Mouse (Mus musculus) kidney, embryonic 14.5 days (tissue): Measurements from ENCODE around the gene Apba2. TPM values are rescaled to one million over a fixed set of nuclear protein-coding genes. Genes with fewer than 3 reads are reported as not detected.

Experiments used
- ATAC-seq: fragments of 200-750 bp; cut with Nextera tagmentation; 2 replicates; pipeline ENCODE4 v1.8.0; 2017; ENCODE audit warnings: moderate number of reproducible peaks, mild to moderate bottlenecking, moderate TSS enrichment, moderate library complexity; ENCODE audit not compliant: low FRiP score, low TSS enrichment
- H3K27ac ChIP-seq: fragments of 300-500 bp; sonication (generic); 2 replicates; pipeline ENCODE4 v1.5.1; 2014; ENCODE audit warnings: low read depth, mild to moderate bottlenecking, low read length, moderate library complexity, mixed read lengths
- H3K27me3 ChIP-seq: fragments of 300-500 bp; sonication (generic); 2 replicates; pipeline ENCODE4 v1.6.1; 2014; ENCODE audit warnings: mild to moderate bottlenecking, low read length; ENCODE audit not compliant: control insufficient read depth, insufficient read depth
- H3K36me3 ChIP-seq: fragments of 300-500 bp; sonication (generic); 2 replicates; pipeline ENCODE4 v1.6.1; 2014; ENCODE audit warnings: low read length, mixed read lengths; ENCODE audit not compliant: control insufficient read depth, insufficient read depth
- H3K4me1 ChIP-seq: fragments of 300-500 bp; sonication (generic); 2 replicates; pipeline ENCODE4 v1.6.1; 2014; ENCODE audit warnings: low read length, mixed read lengths; ENCODE audit not compliant: control insufficient read depth, insufficient read depth
- H3K4me2 ChIP-seq: fragments of 300-500 bp; sonication (generic); replicated peaks from 2 replicates; pipeline ENCODE4 v1.6.1; 2014; ENCODE audit warnings: low read depth, mild to moderate bottlenecking, low read length
- H3K4me3 ChIP-seq: fragments of 300-500 bp; sonication (generic); 2 replicates; pipeline ENCODE4 v1.5.1; 2014; ENCODE audit warnings: mild to moderate bottlenecking, low read length
- H3K9ac ChIP-seq: fragments of 300-500 bp; sonication (generic); 2 replicates; pipeline ENCODE4 v1.6.1; 2014; ENCODE audit warnings: low read depth, mild to moderate bottlenecking, low read length, moderate library complexity
- H3K9me3 ChIP-seq: fragments of 300-500 bp; sonication (generic); 2 replicates; pipeline ENCODE4 v1.6.1; 2016; ENCODE audit warnings: low read length; ENCODE audit not compliant: control insufficient read depth
- WGBS: fragments of 180-500 bp; shearing (Covaris S2); extraction: QIAGEN DNeasy Blood & Tissue Kit; methylation state at CpG from one replicate; pipeline ENCODE4 v1.1.7; 2014; 5-methylcytosine and 5-hydroxymethylcytosine counted together
- polyA plus RNA-seq: library from polyadenylated mRNA; unstranded; fragments of >200 nt; fragmentation: Nextera tagmentation; extraction: Ambion mirVana; gene quantifications from 2 replicates; pipeline ENCODE4 v1.2.1, GENCODE M21; 2014

Apba2 gene
- polyA plus RNA-seq, 1 experiment from 2014 or later = 2.8 TPM

DNA sequence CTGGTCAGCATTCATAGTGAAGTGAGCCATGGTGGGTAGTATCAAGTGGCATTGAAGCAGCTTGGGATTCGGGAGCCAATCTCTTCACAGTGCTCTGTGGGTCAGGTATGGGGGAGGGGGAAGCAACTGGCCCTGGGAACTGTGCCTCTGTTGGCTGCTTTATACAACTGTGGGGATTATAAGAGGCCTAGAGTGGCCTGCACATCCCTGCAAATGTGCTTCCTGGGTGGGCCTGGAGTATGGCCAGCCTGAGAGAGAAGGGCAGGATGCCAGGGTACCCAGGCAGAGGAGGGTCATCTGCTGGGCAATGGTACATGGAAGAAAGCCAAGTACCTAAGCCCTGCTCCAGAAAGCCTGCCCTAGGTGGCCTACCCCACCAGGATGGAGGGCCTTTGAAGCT, 49.4 kb downstream of the Apba2 start:
- 0 out of 2 replicates have a peak, but pooled peaks have one; percentile 16 for ATAC-seq
- WGBS = 33% methylated on average over 1 of the region's 1 CpGs

GRCm38 (mm10) chr7:64552523-64553190, 51.2 kb downstream of the Apba2 start:
- Histone ChIP-seq H3K27ac (no peak overlapping the region), H3K27me3 (no peaks in the 10 kb centered on the region), H3K9ac (no peak overlapping the region), H3K4me3 (no peak overlapping the region), H3K4me1 (no peaks in the 10 kb centered on the region), H3K9me3 (no peaks in the 10 kb centered on the region), H3K36me3 (no peaks in the 10 kb centered on the region), H3K4me2 (no peak overlapping the region)
- WGBS = 77% methylated on average over 13 of the region's 16 CpGs
- peak; percentile 72; the same call in 1 of the 2 replicates for ATAC-seq

More for the DNA sequence above, 49.4 kb downstream of the Apba2 start:
- no peak overlapping the region for H3K9ac ChIP-seq
- no peaks in the 10 kb centered on the region for H3K4me1 ChIP-seq
- no peaks in the 10 kb centered on the region for H3K9me3 ChIP-seq
- no peaks in the 10 kb centered on the region for H3K36me3 ChIP-seq
- H3K27ac ChIP-seq = no peak overlapping the region
- no peak overlapping the region for H3K4me2 ChIP-seq
- H3K4me3 ChIP-seq = no peak overlapping the region
- no peaks in the 10 kb centered on the region for H3K27me3 ChIP-seq

GRCm38 (mm10) chr7:64561711-64562498, 60.4 kb downstream of the Apba2 start:
- Histone ChIP-seq H3K9ac (no peak overlapping the region), H3K36me3 (no peaks in the 10 kb centered on the region), H3K4me3 (no peak overlapping the region), H3K4me2 (no peak overlapping the region), H3K9me3 (no peaks in the 10 kb centered on the region), H3K4me1 (no peaks in the 10 kb centered on the region), H3K27me3 (no peaks in the 10 kb centered on the region), H3K27ac (no peak overlapping the region)
- 42% methylated on average over 9 of the region's 9 CpGs for WGBS
- peak; percentile 55; the same call in 1 of the 2 replicates for ATAC-seq

DNA sequence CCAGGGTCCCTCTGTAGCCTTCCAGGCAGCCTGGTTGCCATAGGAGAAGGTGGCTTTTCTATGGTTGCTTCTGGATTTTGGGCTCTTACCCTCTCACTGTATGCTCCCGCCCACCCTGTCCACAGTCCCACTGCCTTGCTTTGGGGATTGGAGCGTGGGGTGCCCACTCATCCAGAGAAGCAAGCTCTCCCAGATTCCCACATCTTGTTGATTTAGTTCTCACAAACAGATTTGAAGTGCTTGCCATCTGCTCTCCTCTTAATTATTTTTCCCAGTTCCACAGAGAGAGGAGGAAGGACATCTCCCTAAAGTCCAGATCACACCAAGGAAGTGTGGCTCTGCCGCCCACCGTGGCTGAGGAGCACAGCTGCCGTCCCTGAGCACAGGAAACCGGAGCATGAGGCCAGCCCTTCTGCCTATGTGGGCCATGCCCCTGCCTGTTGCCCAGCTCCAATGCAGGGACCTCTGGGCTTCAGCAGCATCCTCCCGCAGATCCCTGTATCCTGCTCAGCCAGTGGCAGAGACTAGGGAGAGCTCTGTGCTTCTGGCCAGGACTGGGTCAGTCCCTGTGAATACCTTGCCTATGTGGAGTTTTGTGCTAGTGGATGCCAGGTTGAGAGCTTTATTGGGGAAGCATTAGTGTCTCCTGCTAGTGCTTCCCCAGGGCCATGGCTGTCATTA, 63.5 kb downstream of the Apba2 start:
- no peak overlapping the region for H3K27ac ChIP-seq
- H3K9ac ChIP-seq = no peak overlapping the region
- H3K4me1 ChIP-seq = no peaks in the 10 kb centered on the region
- H3K36me3 ChIP-seq = no peaks in the 10 kb centered on the region
- 65% methylated on average over 7 of the region's 7 CpGs for WGBS
- H3K4me3 ChIP-seq = no peak overlapping the region
- no peaks in the 10 kb centered on the region for H3K27me3 ChIP-seq
- H3K4me2 ChIP-seq = no peak overlapping the region
- no peak for ATAC-seq
- no peaks in the 10 kb centered on the region for H3K9me3 ChIP-seq

GRCm38 (mm10) chr7:64566371-64567243, 65.1 kb downstream of the Apba2 start:
- Histone ChIP-seq H3K36me3 (no peaks in the 10 kb centered on the region), H3K27me3 (no peaks in the 10 kb centered on the region), H3K9me3 (no peaks in the 10 kb centered on the region), H3K9ac (no peak overlapping the region), H3K4me2 (no peak overlapping the region), H3K4me3 (no peak overlapping the region), H3K4me1 (no peaks in the 10 kb centered on the region), H3K27ac (no peak overlapping the region)
- 88% methylated on average over 10 of the region's 10 CpGs for WGBS
- no peak for ATAC-seq

GRCm38 (mm10) chr7:64568722-64569121, 67.2 kb downstream of the Apba2 start:
- H3K4me3 ChIP-seq = no peak overlapping the region
- no peaks in the 10 kb centered on the region for H3K27me3 ChIP-seq
- H3K4me2 ChIP-seq = no peak overlapping the region
- no peaks in the 10 kb centered on the region for H3K36me3 ChIP-seq
- 48% methylated on average over 4 of the region's 4 CpGs for WGBS
- H3K27ac ChIP-seq = no peak overlapping the region
- H3K9ac ChIP-seq = no peak overlapping the region
- H3K9me3 ChIP-seq = no peaks in the 10 kb centered on the region
- ATAC-seq = no peak
- H3K4me1 ChIP-seq = no peaks in the 10 kb centered on the region

- Histone ChIP-seq H3K4me2 (no peak overlapping the region), H3K27ac (no peak overlapping the region), H3K9me3 (no peaks in the 10 kb centered on the region), H3K4me1 (no peaks in the 10 kb centered on the region), H3K9ac (no peak overlapping the region), H3K36me3 (no peaks in the 10 kb centered on the region), H3K4me3 (no peak overlapping the region), H3K27me3 (no peaks in the 10 kb centered on the region)
- WGBS = 44% methylated on average over 7 of the region's 7 CpGs
- ATAC-seq = 0 out of 2 replicates have a peak, but pooled peaks have one; percentile 39
These were observed 68.2 kb downstream of the Apba2 start for GRCm38 (mm10) chr7:64569676-64570075.

GRCm38 (mm10) chr7:64570914-64571313, 69.4 kb downstream of the Apba2 start:
- no peak overlapping the region for H3K4me2 ChIP-seq
- no peaks in the 10 kb centered on the region for H3K36me3 ChIP-seq
- no peaks in the 10 kb centered on the region for H3K9me3 ChIP-seq
- no peak overlapping the region for H3K9ac ChIP-seq
- ATAC-seq = no peak
- no peaks in the 10 kb centered on the region for H3K4me1 ChIP-seq
- WGBS = 88% methylated on average over 4 of the region's 4 CpGs
- H3K27me3 ChIP-seq = no peaks in the 10 kb centered on the region
- no peak overlapping the region for H3K27ac ChIP-seq
- no peak overlapping the region for H3K4me3 ChIP-seq
